Mouse (Mus musculus): ENCODE results near the gene Eno4.
A peak's percentile ranks its signal among the peaks of the same experiment; 100 is the strongest.
"Not testable (repeated sequence)": the region's sequence is repeated elsewhere in the genome, so short reads cannot be mapped to it uniquely, and the experiment has no call there.

The Eno4 gene

GRCm38 (mm10) chr19:58942841-58943828, at the start of gene Eno4, which contains the start of gene Hspa12a:
Eno4 (plus strand) TSS chr19:58943425.
Hspa12a (minus strand) TSS chr19:58943654.
- peak; percentile 90 to 91 for DNase-seq (ENCODE audit: low spot score in 2 of 2)

GRCm38 (mm10) chr19:58896216-58896615, 47.0 kb upstream of the Eno4 start:
- no peak for DNase-seq (ENCODE audit: low spot score in 2 of 2)

- not testable (repeated sequence) for DNase-seq (ENCODE audit: low spot score in 2 of 2)
Measured at GRCm38 (mm10) chr19:58900471-58900870, 42.8 kb upstream of the Eno4 start.

GRCm38 (mm10) chr19:58903079-58903898, 39.9 kb upstream of the Eno4 start:
- no peak for DNase-seq (ENCODE audit: low spot score in 2 of 2)

- DNase-seq (ENCODE audit: low spot score in 2 of 2) = peak; percentile 12 to 76
Measured at GRCm38 (mm10) chr19:58903899-58904327, 39.3 kb upstream of the Eno4 start.

GRCm38 (mm10) chr19:58906685-58907084, 36.5 kb upstream of the Eno4 start:
- no peak for DNase-seq (ENCODE audit: low spot score in 2 of 2)

- no peak for DNase-seq (ENCODE audit: low spot score in 2 of 2)
Measured at GRCm38 (mm10) chr19:58908018-58908417, 35.2 kb upstream of the Eno4 start.

GRCm38 (mm10) chr19:58910941-58911368, 32.3 kb upstream of the Eno4 start:
- DNase-seq (ENCODE audit: low spot score in 2 of 2) = peak in 1 of 2 experiments; percentile 42

- peak; percentile 32 to 51 for DNase-seq (ENCODE audit: low spot score in 2 of 2)
Measured at GRCm38 (mm10) chr19:58911386-58911785, 31.8 kb upstream of the Eno4 start.

GRCm38 (mm10) chr19:58913301-58913700, 29.9 kb upstream of the Eno4 start:
- no peak for DNase-seq (ENCODE audit: low spot score in 2 of 2)

GRCm38 (mm10) chr19:58918597-58918996, 24.6 kb upstream of the Eno4 start:
- DNase-seq (ENCODE audit: low spot score in 2 of 2) = no peak

- no peak for DNase-seq (ENCODE audit: low spot score in 2 of 2)
Measured at GRCm38 (mm10) chr19:58919148-58919547, 24.1 kb upstream of the Eno4 start.

GRCm38 (mm10) chr19:58931081-58931800, 12.0 kb upstream of the Eno4 start:
- no peak for DNase-seq (ENCODE audit: low spot score in 2 of 2)

- no peak for DNase-seq (ENCODE audit: low spot score in 2 of 2)
Measured at GRCm38 (mm10) chr19:58933062-58933461, 10.2 kb upstream of the Eno4 start.

- DNase-seq (ENCODE audit: low spot score in 2 of 2) = no peak
Measured at GRCm38 (mm10) chr19:58945959-58946358, 2.7 kb downstream of the Eno4 start.

GRCm38 (mm10) chr19:58951521-58951920, 8.3 kb downstream of the Eno4 start:
- DNase-seq (ENCODE audit: low spot score in 2 of 2) = no peak

- no peak for DNase-seq (ENCODE audit: low spot score in 2 of 2)
Measured at GRCm38 (mm10) chr19:58952236-58952635, 9.0 kb downstream of the Eno4 start.

GRCm38 (mm10) chr19:58954779-58955178, 11.6 kb downstream of the Eno4 start:
- DNase-seq (ENCODE audit: low spot score in 2 of 2) = no peak

GRCm38 (mm10) chr19:58963011-58963410, 19.8 kb downstream of the Eno4 start:
- DNase-seq (ENCODE audit: low spot score in 2 of 2) = no peak

- no peak for DNase-seq (ENCODE audit: low spot score in 2 of 2)
Measured at GRCm38 (mm10) chr19:58968731-58969506, 25.7 kb downstream of the Eno4 start.

- no peak for DNase-seq (ENCODE audit: low spot score in 2 of 2)
Measured at GRCm38 (mm10) chr19:58970826-58971225, 27.6 kb downstream of the Eno4 start.

All from thymus, postnatal 10 days (tissue).